Mouse (Mus musculus): Measurements from ENCODE around the gene Hes3. TPM values are rescaled to one million over a fixed set of nuclear protein-coding genes. Genes with fewer than 3 reads are reported as not detected.
A peak's percentile ranks its signal among the peaks of the same experiment; 100 is the strongest.

The Hes3 gene
- total RNA-seq, 2 experiments from 2014 or later: 0.30 to 0.32 TPM

DNA sequence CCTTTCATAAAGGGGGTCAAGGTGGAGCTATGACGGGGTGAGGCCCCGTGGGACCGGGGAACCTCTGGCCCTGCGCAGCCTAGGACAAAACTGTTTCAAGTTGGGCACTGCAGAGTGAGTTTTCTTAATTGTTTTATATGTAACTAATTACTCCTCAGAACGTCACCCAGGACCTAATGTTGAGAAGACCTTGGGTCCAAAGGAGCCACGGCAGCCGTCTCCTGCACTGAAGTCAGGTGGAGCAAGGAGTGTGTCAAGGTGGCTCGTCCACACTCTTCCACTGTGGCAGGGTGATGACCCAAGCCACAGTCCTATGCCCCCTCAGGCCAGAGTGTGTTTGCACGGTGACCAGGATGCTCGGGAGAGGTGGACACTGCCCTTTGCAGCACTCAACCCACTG, 11.7 kb upstream of the Hes3 start:
- no peak for DNase-seq (ENCODE audit: extremely low spot score in 1 of 2, low spot score in 2 of 2)
- H3K4me3 ChIP-seq: no peak overlapping the region
- intact Hi-C loops (cut with DNase I): no loop called here

DNA sequence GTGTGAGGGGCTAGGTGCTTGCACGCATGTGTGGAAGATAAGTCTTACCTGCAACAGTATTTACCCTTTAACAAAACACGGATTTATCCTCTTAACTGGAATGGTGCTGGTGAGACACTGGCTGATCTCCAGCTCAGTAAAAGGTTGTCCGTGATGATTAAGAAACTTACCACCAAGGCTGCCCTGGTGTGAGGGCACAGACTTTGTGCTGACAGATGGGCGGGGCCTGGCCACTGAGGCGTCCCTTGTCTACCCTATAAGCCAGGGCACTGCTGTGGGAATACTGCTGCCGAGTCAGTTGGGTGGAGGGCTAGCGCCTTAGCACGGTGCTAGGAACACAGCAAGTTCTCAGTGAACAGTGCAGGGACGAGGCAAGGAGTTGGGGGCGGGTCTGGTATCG, 10.6 kb upstream of the Hes3 start:
- no peak for DNase-seq (ENCODE audit: extremely low spot score in 1 of 2, low spot score in 2 of 2)
- intact Hi-C loops (cut with DNase I): no loop called here
- H3K4me3 ChIP-seq: no peak overlapping the region
- no peak overlapping the region for H3K27ac ChIP-seq
- TF ChIP-seq CTCF (IDR thresholded peaks at IDR 0.05): no peak

More for the DNA sequence above, 11.7 kb upstream of the Hes3 start:
- TF ChIP-seq CTCF (IDR thresholded peaks at IDR 0.05): no peak
- H3K27ac ChIP-seq: no peak overlapping the region

DNA sequence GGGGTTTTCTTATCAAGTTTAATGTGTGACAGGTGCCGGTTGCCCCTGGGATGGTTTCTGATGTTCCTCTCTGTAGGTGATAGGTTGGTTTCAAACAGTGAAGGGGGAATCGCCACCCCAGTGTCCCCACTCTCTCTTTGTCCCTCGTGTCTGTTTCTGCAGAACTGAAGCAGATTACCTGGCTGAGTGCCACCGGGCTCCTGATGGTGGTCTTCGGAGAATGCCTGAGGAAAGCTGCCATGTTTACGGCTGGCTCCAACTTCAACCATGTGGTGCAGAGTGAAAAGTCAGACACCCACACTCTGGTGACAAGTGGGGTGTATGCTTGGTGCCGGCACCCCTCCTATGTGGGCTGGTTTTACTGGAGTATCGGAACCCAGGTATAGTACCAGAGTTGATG, 8.9 kb upstream of the Hes3 start:
- H3K4me3 ChIP-seq: no peak overlapping the region
- intact Hi-C loops (cut with DNase I): no loop called here
- no peak for TF ChIP-seq CTCF (IDR thresholded peaks at IDR 0.05)
- H3K27ac ChIP-seq: no peak overlapping the region
- no peak for DNase-seq (ENCODE audit: extremely low spot score in 1 of 2, low spot score in 2 of 2)

DNA sequence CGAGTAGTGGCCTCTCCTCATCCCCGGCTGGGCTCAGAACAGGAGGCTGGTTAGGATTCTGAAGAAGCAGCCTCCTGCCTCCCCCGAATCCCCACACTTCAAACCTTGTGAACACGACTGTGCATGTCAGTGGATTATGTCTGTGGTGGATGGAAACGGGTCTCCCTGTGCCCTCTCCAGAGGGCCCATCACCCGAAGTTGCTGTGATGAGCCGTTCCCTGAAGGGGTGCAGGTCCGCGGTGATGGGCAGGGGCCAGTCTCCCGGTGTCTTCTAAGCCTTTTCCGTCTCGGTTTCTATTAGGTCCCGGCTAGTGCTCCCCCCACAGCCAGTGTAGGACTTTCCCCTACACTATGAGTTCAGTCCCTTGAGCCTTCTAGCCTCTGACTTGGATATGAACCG, 7.4 kb upstream of the Hes3 start:
- Histone ChIP-seq H3K27ac (no peak overlapping the region), H3K4me3 (no peak overlapping the region)
- DNase-seq (ENCODE audit: extremely low spot score in 1 of 2, low spot score in 2 of 2): no peak
- intact Hi-C loops (cut with DNase I): no loop called here
- TF ChIP-seq CTCF (IDR thresholded peaks at IDR 0.05): no peak

DNA sequence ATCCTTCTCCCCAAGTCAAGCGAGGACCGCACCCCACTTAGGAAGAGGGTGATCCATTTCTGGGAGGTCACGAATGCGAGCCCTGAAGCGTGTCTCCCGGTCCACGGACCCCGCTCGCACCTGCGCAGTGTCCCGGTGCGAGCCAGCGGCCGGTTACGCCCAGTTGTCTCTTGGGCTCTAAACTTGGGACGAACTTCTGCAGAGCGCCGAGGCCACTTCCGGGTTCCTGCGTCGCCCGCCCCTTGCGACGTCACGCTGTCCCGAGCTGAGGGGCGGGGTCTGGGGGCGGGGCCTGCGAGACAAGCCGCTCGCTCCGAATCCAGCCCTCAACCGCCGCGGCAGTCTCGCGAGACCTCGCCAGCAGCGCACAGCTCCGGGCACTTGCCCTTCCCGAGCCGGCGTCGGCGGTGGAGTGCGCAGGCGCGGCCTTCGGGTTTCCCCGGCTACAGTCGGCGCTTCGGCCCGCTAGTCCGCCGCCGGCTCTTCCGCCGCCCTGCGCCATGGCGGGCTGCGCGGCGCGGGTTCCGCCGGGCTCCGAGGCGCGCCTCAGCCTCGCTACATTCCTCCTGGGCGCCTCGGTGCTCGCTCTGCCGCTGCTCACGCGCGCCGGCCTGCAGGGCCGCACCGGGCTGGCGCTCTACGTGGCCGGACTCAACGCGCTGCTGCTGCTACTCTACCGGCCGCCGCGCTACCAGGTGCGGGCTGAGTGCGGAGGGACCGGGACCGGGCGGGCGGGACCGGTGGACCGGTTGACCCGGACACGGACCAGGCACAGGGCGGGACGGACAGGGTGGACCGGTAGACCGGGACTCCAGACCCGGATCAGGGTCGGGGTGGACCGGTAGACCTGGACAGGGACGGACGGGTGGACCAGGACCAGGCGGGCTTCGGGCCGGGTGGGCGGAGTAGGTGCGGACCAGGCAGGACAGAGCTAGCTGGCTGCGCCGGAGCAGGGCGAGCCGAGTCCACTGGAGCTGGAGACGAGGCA, 5.7 kb upstream of the Hes3 start, which contains the start of gene Icmt:
Icmt (plus strand) TSS at position 354 of the 988 bp plus-strand sequence.
- intact Hi-C loops (cut with DNase I): no loop called here
- peak within 1 kb of the TSS; percentile 78 for H3K4me3 ChIP-seq
- TF ChIP-seq CTCF (IDR thresholded peaks at IDR 0.05): no peak
- peak within 1 kb of the TSS; percentile 88 for H3K27ac ChIP-seq
- peak; percentile 100 for DNase-seq (ENCODE audit: extremely low spot score in 1 of 2, low spot score in 2 of 2)

DNA sequence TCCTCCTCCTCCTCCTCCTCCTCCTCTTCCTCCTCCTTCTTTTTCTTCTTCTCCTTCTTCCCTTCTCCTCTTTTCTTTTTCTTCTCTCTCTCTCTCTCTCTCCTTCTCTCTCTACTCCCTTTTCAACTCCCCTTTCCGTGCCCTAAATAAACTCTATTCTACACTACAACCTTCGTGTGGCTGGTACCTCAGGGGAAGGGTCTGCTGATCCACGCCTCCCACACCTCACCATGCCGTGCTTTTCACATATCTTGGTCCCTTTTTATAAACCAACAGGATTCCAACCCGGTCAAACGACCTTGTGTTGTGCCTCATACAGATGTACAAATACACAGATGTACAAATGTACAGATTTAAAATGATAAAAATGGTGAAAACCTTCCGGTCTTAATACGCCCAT, 4.9 kb upstream of the Hes3 start:
- TF ChIP-seq CTCF (IDR thresholded peaks at IDR 0.05): no peak
- no peak for DNase-seq (ENCODE audit: extremely low spot score in 1 of 2, low spot score in 2 of 2)
- intact Hi-C loops (cut with DNase I): no loop called here
- Histone ChIP-seq H3K4me3 (peak overlapping the region; percentile 78), H3K27ac (peak overlapping the region; percentile 54; the same call in 1 of the 2 replicates)

DNA sequence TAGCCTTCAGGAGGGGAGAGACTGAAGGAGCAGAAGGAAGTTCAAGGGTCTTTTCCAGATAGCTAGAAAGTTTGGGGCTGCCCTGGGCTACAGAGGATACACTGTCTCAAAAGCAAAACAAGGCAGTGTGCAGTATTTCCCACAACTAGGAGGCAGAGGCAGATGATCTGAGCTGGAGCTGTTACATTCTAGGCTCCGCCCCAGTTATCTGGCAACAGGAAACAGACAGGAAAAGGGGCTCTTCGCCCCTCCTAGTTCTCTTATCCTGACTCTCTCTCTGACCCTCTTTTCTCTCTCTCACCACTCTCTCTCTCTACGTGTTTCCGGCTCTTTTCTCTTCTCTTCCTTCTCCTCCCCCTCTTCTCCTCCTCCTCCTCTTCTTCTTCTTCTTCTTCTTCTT, 4.5 kb upstream of the Hes3 start:
- intact Hi-C loops (cut with DNase I): no loop called here
- no peak overlapping the region for H3K4me3 ChIP-seq
- no peak for TF ChIP-seq CTCF (IDR thresholded peaks at IDR 0.05)
- no peak for DNase-seq (ENCODE audit: extremely low spot score in 1 of 2, low spot score in 2 of 2)
- H3K27ac ChIP-seq: no peak overlapping the region

DNA sequence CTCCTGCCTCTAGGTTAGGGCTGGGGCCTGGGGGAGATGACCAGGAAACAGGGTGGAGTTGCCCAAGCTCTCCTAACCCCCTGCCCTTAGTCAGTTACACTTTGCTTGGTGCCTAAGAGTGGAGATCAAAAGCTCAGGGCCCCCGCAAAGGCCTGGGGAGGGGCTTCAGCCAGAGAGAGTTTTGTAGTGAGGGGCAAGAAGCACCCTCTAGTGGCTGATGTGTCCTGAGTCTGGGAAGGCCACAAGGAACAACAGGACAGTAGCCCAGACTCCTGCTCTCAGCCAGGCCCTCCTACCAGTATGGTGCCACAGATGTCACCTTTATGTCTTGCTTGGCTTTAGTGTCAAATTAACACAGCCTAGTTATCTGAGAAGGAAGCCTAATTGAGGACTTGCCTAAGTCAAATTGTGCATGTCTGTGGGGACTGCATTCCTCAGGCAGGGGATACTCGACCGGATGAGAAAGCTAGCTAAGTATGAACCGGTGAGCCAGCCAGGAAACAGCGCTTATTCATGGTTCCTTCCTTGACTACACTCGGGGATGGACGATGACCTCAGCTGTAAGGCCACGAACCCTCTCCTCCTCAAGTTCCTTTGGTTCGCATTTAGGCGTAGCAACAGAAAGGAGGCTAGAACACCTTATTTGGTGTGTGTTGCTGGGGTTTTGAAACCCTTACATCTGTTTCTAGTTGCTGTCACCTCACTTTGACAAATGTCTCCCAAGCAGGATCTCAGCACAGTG, 2.9 kb upstream of the Hes3 start:
- peak; percentile 28 for TF ChIP-seq CTCF (IDR thresholded peaks at IDR 0.05)
- Histone ChIP-seq H3K4me3 (no peak overlapping the region), H3K27ac (no peak overlapping the region)
- no peak for DNase-seq (ENCODE audit: extremely low spot score in 1 of 2, low spot score in 2 of 2)
- intact Hi-C loops (cut with DNase I): no loop called here

DNA sequence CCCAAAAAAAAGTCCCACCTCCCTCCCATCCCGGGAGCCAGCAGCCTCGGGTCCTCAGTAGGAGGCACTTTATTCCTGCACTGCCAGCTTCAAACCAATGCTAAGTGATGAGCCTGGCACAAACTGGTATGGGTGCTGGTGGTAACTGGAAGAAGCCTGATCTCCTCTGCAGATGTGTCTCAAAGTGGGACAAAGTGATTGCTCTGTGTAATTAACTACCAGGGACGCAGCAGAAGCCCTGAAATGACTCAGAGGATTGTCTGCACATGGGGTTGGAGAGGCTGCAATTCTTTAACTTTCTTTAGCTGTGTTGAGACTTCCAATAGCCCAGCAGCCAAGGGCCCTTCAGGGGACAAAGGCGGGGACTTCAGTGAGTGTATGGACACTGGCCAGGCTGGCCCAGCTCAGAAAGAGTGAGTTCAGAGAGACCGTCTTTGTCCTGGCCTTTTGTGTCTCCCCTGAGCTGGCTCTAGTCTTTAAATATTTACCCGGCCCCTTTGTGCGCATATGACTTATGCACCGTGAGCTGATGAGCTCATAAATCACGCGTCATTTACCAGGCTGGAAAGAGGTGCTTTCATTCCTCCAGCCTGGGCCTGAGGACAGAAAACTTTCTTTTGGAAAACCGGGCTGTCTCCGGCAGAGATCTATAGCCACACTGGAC, 772 bp upstream of the Hes3 start:
- no peak for TF ChIP-seq CTCF (IDR thresholded peaks at IDR 0.05)
- DNase-seq (ENCODE audit: extremely low spot score in 1 of 2, low spot score in 2 of 2): no peak
- Histone ChIP-seq H3K27ac (no peak overlapping the region), H3K4me3 (no peak overlapping the region)
- intact Hi-C loops (cut with DNase I): no loop called here

DNA sequence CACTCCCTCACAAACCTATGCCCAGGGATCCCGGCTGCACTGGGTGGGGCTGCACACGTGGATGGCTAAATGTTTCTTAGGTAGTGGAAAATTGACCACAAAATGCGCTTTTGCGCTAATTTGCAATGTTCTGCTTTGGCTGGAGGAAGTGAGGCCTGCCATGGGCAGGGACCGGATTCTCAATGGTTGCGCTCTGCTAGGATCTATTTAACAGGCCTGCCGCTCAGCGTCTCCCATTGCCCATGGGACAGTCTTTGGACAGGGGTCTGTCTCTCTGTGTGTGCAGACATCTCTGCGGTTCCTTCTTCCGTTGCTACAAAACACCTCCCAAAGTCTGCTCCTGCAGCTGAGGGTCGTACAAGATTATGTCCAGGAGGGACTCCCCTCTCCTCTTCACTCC, 471 bp downstream of the Hes3 start:
- Histone ChIP-seq H3K4me3 (no peak overlapping the region), H3K27ac (no peak overlapping the region)
- no peak for DNase-seq (ENCODE audit: extremely low spot score in 1 of 2, low spot score in 2 of 2)
- intact Hi-C loops (cut with DNase I): no loop called here
- TF ChIP-seq CTCF (IDR thresholded peaks at IDR 0.05): no peak

DNA sequence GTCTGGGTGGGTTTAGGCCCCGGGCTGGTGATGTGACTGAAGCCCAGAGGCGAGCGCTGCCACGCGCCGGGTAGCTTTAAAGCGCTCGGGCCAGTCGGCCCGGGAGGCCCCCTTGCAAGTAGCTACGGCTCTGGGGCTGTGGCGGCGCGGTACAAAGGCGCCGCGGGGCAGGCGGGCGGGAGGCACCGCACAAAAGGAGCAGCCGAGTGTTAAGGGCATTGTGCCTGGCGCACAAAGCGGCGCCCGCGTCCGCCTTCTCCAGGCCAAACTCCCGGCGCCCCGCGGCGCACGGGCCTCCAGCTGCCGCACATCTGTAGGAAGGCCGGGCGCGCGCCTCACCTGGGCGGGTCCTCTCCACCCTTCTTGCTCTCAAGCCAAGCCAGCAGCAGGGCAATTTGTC, 1.1 kb downstream of the Hes3 start:
- peak overlapping the region; percentile 8; the same call in 1 of the 2 replicates for H3K4me3 ChIP-seq
- TF ChIP-seq CTCF (IDR thresholded peaks at IDR 0.05): no peak
- intact Hi-C loops (cut with DNase I): no loop called here
- no peak overlapping the region for H3K27ac ChIP-seq
- DNase-seq (ENCODE audit: extremely low spot score in 1 of 2, low spot score in 2 of 2): no peak

Measured in left cerebral cortex, adult 2 months (tissue).